Mouse (Mus musculus): ENCODE data around the gene Stard3.

GRCm38 (mm10) chr11:98409341-98409822 lies 51.2 kb downstream of the Stard3 start:
- no peak for TF ChIP-seq RCOR1 (IDR thresholded peaks at IDR 0.05; ENCODE audit: low read depth, low read length)
- no peak for TF ChIP-seq GATA1 (IDR thresholded peaks at IDR 0.05; ENCODE audit: low read depth, low read length)
- no peak for TF ChIP-seq POLR2A (IDR thresholded peaks at IDR 0.05; ENCODE audit: control insufficient read depth in 1 of 2, insufficient read depth in 1 of 2, low read depth in 1 of 2, low read length in 2 of 2, poor library complexity in 1 of 2)
- no peak for TF ChIP-seq CTCF (IDR thresholded peaks at IDR 0.05 in 2 of 3, conservative IDR thresholded peaks at IDR 0.05 in 1 of 3; ENCODE audit: control insufficient read depth in 1 of 3, insufficient read depth in 1 of 3, low read depth in 2 of 3, low read length in 3 of 3, poor library complexity in 1 of 3, severe bottlenecking in 1 of 3)
- TF ChIP-seq TBP (IDR thresholded peaks at IDR 0.05; ENCODE audit: low read depth, low read length) = no peak
- no peak for TF ChIP-seq POLR2AphosphoS2 (IDR thresholded peaks at IDR 0.05; ENCODE audit: low read length)
- TF ChIP-seq HCFC1 (IDR thresholded peaks at IDR 0.05; ENCODE audit: low read depth, low read length) = no peak
- TF ChIP-seq EP300 (IDR thresholded peaks at IDR 0.05; ENCODE audit: low read depth in 1 of 2, low read length in 2 of 2) = no peak
- no peak for TF ChIP-seq POLR2AphosphoS5 (IDR thresholded peaks at IDR 0.05; ENCODE audit: borderline replicate concordance, low read depth, low read length)
